Comparison of ENCODE assay signal across 28 mouse cellular contexts in the genomic region with DNA sequence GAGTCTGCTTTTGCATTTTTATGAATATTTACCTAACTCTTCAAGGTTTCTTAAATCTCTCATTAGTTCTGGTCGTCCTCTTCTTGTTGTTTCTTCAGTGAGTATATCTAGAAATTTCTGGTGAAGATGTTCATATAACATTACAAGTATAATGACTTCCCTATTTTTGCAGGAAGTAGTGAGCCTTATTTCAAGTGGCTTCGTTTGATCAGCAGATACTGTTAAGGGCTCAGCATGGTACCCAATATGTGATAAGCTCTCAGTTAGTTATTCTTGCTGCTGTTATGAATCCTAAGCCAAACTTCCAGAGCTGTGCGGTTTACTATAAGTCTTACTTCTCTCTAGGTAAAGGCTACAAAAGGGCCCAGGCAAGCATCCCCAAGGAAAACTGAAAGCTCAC. TPM values are rescaled to one million over a fixed set of nuclear protein-coding genes. Genes with fewer than 3 reads are reported as not detected.
DNase-seq lines count a peak whose midpoint lies in the region; ATAC-seq and TF ChIP-seq lines count a peak whose summit lies in the region.
"Had no signal": no experiment of that assay in that cellular context is flagged by ENCODE, and none has a peak within 500 bp of the region (broad histone marks: within the 10 kb centered on the region; RNA-seq: fewer than 3 reads in every experiment).

No protein-coding gene starts in this region.

- no peak for TF ChIP-seq POLR2A in MEL (IDR thresholded peaks at IDR 0.05; ENCODE audit: control insufficient read depth in 1 of 2, insufficient read depth in 1 of 2, low read depth in 1 of 2, low read length in 2 of 2, poor library complexity in 1 of 2)
- TF ChIP-seq POLR2A in embryonic fibroblast, embryonic 13.5 days (IDR thresholded peaks at IDR 0.05; ENCODE audit: low read depth, low read length), result no peak

- H3K27ac ChIP-seq in MEL (ENCODE audit: control insufficient read depth, low read depth, low read length), result peak overlapping the region; percentile 59; the same call in 1 of the 2 replicates
- H3K27ac ChIP-seq in embryonic fibroblast, embryonic 13.5 days (ENCODE audit: insufficient read depth, low read length), result peak overlapping the region; percentile 66; the same call in 1 of the 2 replicates
- H3K27ac ChIP-seq in hindbrain, postnatal 0 days, result no peak overlapping the region

- no peak overlapping the region for H3K9ac ChIP-seq in MEL (ENCODE audit: control insufficient read depth, low read depth, low read length, poor library complexity, severe bottlenecking)
- H3K9ac ChIP-seq in hindbrain, postnatal 0 days (replicated peaks; ENCODE audit: low read length), result no peak overlapping the region

- peak; percentile 70 to 82 for TF ChIP-seq EP300 in MEL (IDR thresholded peaks at IDR 0.05; ENCODE audit: low read depth in 1 of 2, low read length in 2 of 2)

- TF ChIP-seq RAD21 in MEL (IDR thresholded peaks at IDR 0.05; ENCODE audit: low read depth, low read length), result no peak

- peaks cover 11 to 25% of the 10 kb centered on the region in 2 experiments for H3K4me1 ChIP-seq in MEL (ENCODE audit: control insufficient read depth in 1 of 2, insufficient read depth in 2 of 2, low read length in 2 of 2)
- H3K4me1 ChIP-seq in embryonic fibroblast, embryonic 13.5 days (ENCODE audit: control insufficient read depth, insufficient read depth, low read length), result peaks cover 7% of the 10 kb centered on the region
- H3K4me1 ChIP-seq in hindbrain, postnatal 0 days (ENCODE audit: insufficient read depth, low read length), result no peaks in the 10 kb centered on the region

- no peak for ATAC-seq in hindbrain, postnatal 0 days
- ATAC-seq: activated CD4-positive, CD25-positive, alpha-beta regulatory T cell, adult 4 months; CD4-positive, CD25-positive, alpha-beta regulatory T cell, adult 4 months; Patski had no signal

- H3K79me2 ChIP-seq in MEL (ENCODE audit: control insufficient read depth, insufficient read depth, low read length, poor library complexity), result peaks cover 4% of the 10 kb centered on the region; the same call in 1 of the 2 replicates

- no peak overlapping the region for H3K4me2 ChIP-seq in hindbrain, postnatal 0 days (ENCODE audit: low read depth, low read length)

- H3K4me3 ChIP-seq in MEL (ENCODE audit: control insufficient read depth in 1 of 2, insufficient read depth in 1 of 2, low read depth in 2 of 2, low read length in 2 of 2), result no peak overlapping the region
- no peak overlapping the region for H3K4me3 ChIP-seq in embryonic fibroblast, embryonic 13.5 days (ENCODE audit: insufficient read depth, low read length)
- no peak overlapping the region for H3K4me3 ChIP-seq in hindbrain, postnatal 0 days (ENCODE audit: low read length)

- peak; percentile 66 for DNase-seq in MEL (ENCODE audit: low read depth, low spot score)
- peak; percentile 29 for DNase-seq in MEL-GATA-1-ER (ENCODE audit: extremely low read depth, low read depth)
- no peak for DNase-seq in left cerebral cortex, adult 8-10 months (ENCODE audit: low spot score in 2 of 2)
- DNase-seq in hindbrain, postnatal 0 days (ENCODE audit: low spot score), result no peak
- no peak for DNase-seq in adrenal gland, adult 18-20 months (ENCODE audit: low spot score in 2 of 2)
- DNase-seq: adrenal gland, adult 2 months; adrenal gland, adult 8-10 months; adrenal gland, postnatal 10 days; adrenal gland, postnatal 14 days; adrenal gland, postnatal 25 days; adrenal gland, postnatal 36 days; B cell, adult 2 months; cerebellum, adult 11 months; cerebellum, adult 11-12 months; cerebellum, adult 18-20 months; cerebellum, adult 2 months; cerebellum, adult 8-10 months; cerebellum, adult 9-10 months had no signal

- H3K9me3 ChIP-seq in MEL (replicated peaks; ENCODE audit: insufficient read depth, low read length), result no peaks in the 10 kb centered on the region
- no peaks in the 10 kb centered on the region for H3K9me3 ChIP-seq in hindbrain, postnatal 0 days (ENCODE audit: low read length)
- H3K9me3 ChIP-seq: G1E had no signal

- peaks cover 0 to 18% of the 10 kb centered on the region in 2 experiments; a peak in 2 of 4 replicates for H3K36me3 ChIP-seq in MEL (ENCODE audit: control insufficient read depth in 1 of 2, insufficient read depth in 2 of 2, low read length in 2 of 2)
- no peaks in the 10 kb centered on the region for H3K36me3 ChIP-seq in hindbrain, postnatal 0 days (ENCODE audit: insufficient read depth, low read length)

- no peaks in the 10 kb centered on the region for H3K27me3 ChIP-seq in MEL (ENCODE audit: control insufficient read depth in 1 of 2, insufficient read depth in 2 of 2, low read length in 2 of 2)
- no peaks in the 10 kb centered on the region for H3K27me3 ChIP-seq in hindbrain, postnatal 0 days (ENCODE audit: insufficient read depth, low read length)
- H3K27me3 ChIP-seq: CH12.LX, Patski had no signal

- no peak for TF ChIP-seq CTCF in MEL (IDR thresholded peaks at IDR 0.05 in 2 of 3, conservative IDR thresholded peaks at IDR 0.05 in 1 of 3; ENCODE audit: control insufficient read depth in 1 of 3, insufficient read depth in 1 of 3, low read depth in 2 of 3, low read length in 3 of 3, poor library complexity in 1 of 3, severe bottlenecking in 1 of 3)
- TF ChIP-seq CTCF in embryonic fibroblast, embryonic 13.5 days (IDR thresholded peaks at IDR 0.05; ENCODE audit: borderline replicate concordance, insufficient read depth, low read length), result no peak
- TF ChIP-seq CTCF in hindbrain, postnatal 0 days (IDR thresholded peaks at IDR 0.05; ENCODE audit: low read depth), result no peak

- WGBS in hindbrain, postnatal 0 days, result 94% methylated on average over 3 of the region's 3 CpGs

TF ChIP-seq in MEL, 35 proteins besides CTCF, POLR2A, EP300 and RAD21:
- no peak for TF ChIP-seq CHD1 (IDR thresholded peaks at IDR 0.05; ENCODE audit: low read depth, low read length)
- 0 out of 2 replicates have a peak, but pooled peaks have one; percentile 52 for TF ChIP-seq RCOR1 (IDR thresholded peaks at IDR 0.05; ENCODE audit: low read depth, low read length)
- TF ChIP-seq TCF12 (IDR thresholded peaks at IDR 0.05; ENCODE audit: low read depth, low read length), result 0 out of 2 replicates have a peak, but pooled peaks have one; percentile 7
- peak; percentile 64; the same call in 1 of the 2 replicates for TF ChIP-seq ELF1 (IDR thresholded peaks at IDR 0.05; ENCODE audit: low read depth, low read length)
- TF ChIP-seq GATA1 (IDR thresholded peaks at IDR 0.05; ENCODE audit: low read depth, low read length), result peak; percentile 84
- TF ChIP-seq MYC (IDR thresholded peaks at IDR 0.05; ENCODE audit: low read depth, low read length), result peak; percentile 47; the same call in 1 of the 2 replicates
- TF ChIP-seq NRF1 (IDR thresholded peaks at IDR 0.05; ENCODE audit: insufficient read depth, low read depth, low read length, poor library complexity, severe bottlenecking), result no peak
- TF ChIP-seq UBTF (IDR thresholded peaks at IDR 0.05; ENCODE audit: borderline replicate concordance, insufficient read depth, low read depth, low read length), result no peak
- TF ChIP-seq ETS1 (IDR thresholded peaks at IDR 0.05; ENCODE audit: low read depth, low read length), result peak; percentile 46; the same call in 1 of the 2 replicates
TF ChIP-seq in MEL: peak in this region for 6.

RNA-seq across cellular contexts. Expression of gene Polk, which starts 12.8 kb away (rescaled TPM):
- total RNA-seq in MEL (2012; rRNA removed), result 2.8 and 2.9 TPM in 2 replicates
- 1 to 10 TPM in 1 of 2 experiments, not detected in 1; 3.6 TPM for polyA plus RNA-seq in MEL (2012; ENCODE audit: insufficient read depth in 1 of 2, insufficient read length in 2 of 2, low read depth in 1 of 2, low replicate concordance in 2 of 2, missing spikeins in 1 of 2)
- polyA plus RNA-seq in embryonic fibroblast, embryonic 13.5 days (2011; ENCODE audit: insufficient read length, low read depth, missing spikeins), result 40.5 and 42.4 TPM in 2 replicates
- total RNA-seq in left cerebral cortex, adult 8-10 months (2022), result 10 to 100 TPM; 12.8 to 15.2 (median 14.3) TPM
- 4.0 and 5.6 TPM in 2 replicates for total RNA-seq in hindbrain, postnatal 0 days (2014; rRNA removed)
- polyA plus RNA-seq in hindbrain, postnatal 0 days (2015; fragmentation: Nextera tagmentation; extraction: Ambion mirVana), result 4.4 and 4.6 TPM in 2 replicates
- total RNA-seq in adrenal gland, adult 18-20 months (2021), result 10 to 100 TPM; 23.3 to 32.6 TPM

RNA-seq across cellular contexts. Expression of gene Col4a3bp, which starts 12.9 kb away (rescaled TPM):
- 8.8 and 8.9 TPM in 2 replicates for total RNA-seq in MEL (2012; rRNA removed)
- polyA plus RNA-seq in MEL (2012; ENCODE audit: insufficient read depth in 1 of 2, insufficient read length in 2 of 2, low read depth in 1 of 2, low replicate concordance in 2 of 2, missing spikeins in 1 of 2), result 10 to 100 TPM in 1 of 2 experiments, not detected in 1; 12.1 TPM
- 55.9 and 57.0 TPM in 2 replicates for polyA plus RNA-seq in embryonic fibroblast, embryonic 13.5 days (2011; ENCODE audit: insufficient read length, low read depth, missing spikeins)
- 10 to 100 TPM; 65.8 to 84.1 (median 71.5) TPM for total RNA-seq in left cerebral cortex, adult 8-10 months (2022)
- 35.0 and 40.3 TPM in 2 replicates for total RNA-seq in hindbrain, postnatal 0 days (2014; rRNA removed)
- polyA plus RNA-seq in hindbrain, postnatal 0 days (2015; fragmentation: Nextera tagmentation; extraction: Ambion mirVana), result 8.7 and 9.5 TPM in 2 replicates
- total RNA-seq in adrenal gland, adult 18-20 months (2021), result 100 to 1,000 TPM in 1 of 2 experiments, 10 to 100 TPM in 1; 72.4 to 112 TPM

RNA-seq across cellular contexts. Expression of gene Gm17622, which starts 39.0 kb away (rescaled TPM):
- not detected in 2 replicates for total RNA-seq in MEL (2012; rRNA removed)
- polyA plus RNA-seq in MEL (2012; ENCODE audit: insufficient read depth in 1 of 2, insufficient read length in 2 of 2, low read depth in 1 of 2, low replicate concordance in 2 of 2, missing spikeins in 1 of 2), result not detected
- polyA plus RNA-seq in embryonic fibroblast, embryonic 13.5 days (2011; ENCODE audit: insufficient read length, low read depth, missing spikeins), result not detected in 2 replicates
- not detected for total RNA-seq in left cerebral cortex, adult 8-10 months (2022)
- not detected in 2 replicates for total RNA-seq in hindbrain, postnatal 0 days (2014; rRNA removed)
- polyA plus RNA-seq in hindbrain, postnatal 0 days (2015; fragmentation: Nextera tagmentation; extraction: Ambion mirVana), result not detected in 2 replicates
- total RNA-seq in adrenal gland, adult 18-20 months (2021), result not detected
- total RNA-seq: adrenal gland, adult 2 months; adrenal gland, adult 8-10 months; adrenal gland, postnatal 10 days; adrenal gland, postnatal 14 days; adrenal gland, postnatal 25 days; adrenal gland, postnatal 36 days; adrenal gland, postnatal 4 days; CH12.LX; ES-E14; G1E had no signal
- polyA plus RNA-seq: activated CD4-positive, CD25-positive, alpha-beta regulatory T cell, adult 4 months; adrenal gland, adult 2 months; brain, embryonic 14.5 days; C2C12; CD4-positive, CD25-positive, alpha-beta regulatory T cell, adult 4 months; cerebellum, adult 2 months; G1E; Patski had no signal

RNA-seq across cellular contexts. Expression of gene Ankdd1b, which starts 58.5 kb away (rescaled TPM):
- 0.03 and 0.12 TPM in 2 replicates for total RNA-seq in MEL (2012; rRNA removed)
- polyA plus RNA-seq in MEL (2012; ENCODE audit: insufficient read depth in 1 of 2, insufficient read length in 2 of 2, low read depth in 1 of 2, low replicate concordance in 2 of 2, missing spikeins in 1 of 2), result not detected
- polyA plus RNA-seq in embryonic fibroblast, embryonic 13.5 days (2011; ENCODE audit: insufficient read length, low read depth, missing spikeins), result not detected in 2 replicates
- 1 to 10 TPM in 1 of 4 experiments, under 1 TPM in 3; 0.24 to 1.1 (median 0.29) TPM for total RNA-seq in left cerebral cortex, adult 8-10 months (2022)
- not detected in 2 replicates for total RNA-seq in hindbrain, postnatal 0 days (2014; rRNA removed)
- polyA plus RNA-seq in hindbrain, postnatal 0 days (2015; fragmentation: Nextera tagmentation; extraction: Ambion mirVana), result 0.23 and 0.35 TPM in 2 replicates
- total RNA-seq in adrenal gland, adult 18-20 months (2021), result under 1 TPM; 0.86 to 0.90 TPM
- polyA plus RNA-seq: activated CD4-positive, CD25-positive, alpha-beta regulatory T cell, adult 4 months; C2C12; CD4-positive, CD25-positive, alpha-beta regulatory T cell, adult 4 months; G1E had no signal

Comparison
In these comparisons a context has a peak if more than half of its experiments do, and no peak if none do; other contexts are left out.
1. DNase-seq: peak in MEL (single experiment) and MEL-GATA-1-ER (single experiment); none in left cerebral cortex, adult 8-10 months (0 of 2), hindbrain, postnatal 0 days (single experiment) and adrenal gland, adult 18-20 months (0 of 2).